ENCODE assay signal across 11 mouse cellular contexts in the genomic region with DNA sequence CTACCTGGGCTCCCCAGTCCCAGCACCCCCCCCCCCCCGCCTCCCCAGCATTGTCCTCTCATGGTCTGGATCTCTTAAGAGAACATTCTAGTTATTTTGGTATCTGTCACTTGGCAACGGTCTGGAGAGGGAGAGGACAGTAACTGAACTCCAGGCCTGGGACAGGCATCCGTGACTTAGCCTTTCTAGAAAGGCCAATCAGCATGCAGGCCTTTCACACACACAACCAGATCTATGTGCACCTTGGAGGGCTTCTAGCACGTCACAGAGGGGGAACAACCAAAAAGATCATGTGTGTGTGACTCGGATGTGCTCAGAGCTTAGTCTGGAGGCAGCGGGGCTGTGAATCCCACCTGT.
DNase-seq lines count a peak whose midpoint lies in the region; ATAC-seq and TF ChIP-seq lines count a peak whose summit lies in the region.
"Had no signal": no experiment of that assay in that cellular context is flagged by ENCODE, and none has a peak within 500 bp of the region (broad histone marks: within the 10 kb centered on the region; RNA-seq: fewer than 3 reads in every experiment).

No protein-coding gene starts in this region.

- peaks cover 94% of the 10 kb centered on the region for H3K79me3 ChIP-seq in C2C12 (ENCODE audit: low read depth)

- no peak overlapping the region for H3K4me3 ChIP-seq in heart, adult 2 months
- no peak overlapping the region for H3K4me3 ChIP-seq in C2C12 (ENCODE audit: insufficient read depth, poor library complexity, severe bottlenecking)
- H3K4me3 ChIP-seq in embryonic facial prominence, embryonic 14.5 days (ENCODE audit: low read depth, low read length) = no peak overlapping the region
- no peak overlapping the region for H3K4me3 ChIP-seq in kidney, adult 2 months (ENCODE audit: insufficient read depth, low read depth, low read length)
- no peak overlapping the region for H3K4me3 ChIP-seq in hindbrain, embryonic 16.5 days (ENCODE audit: low read length)
- H3K4me3 ChIP-seq: hindbrain, embryonic 12.5 days had no signal

- no peak for TF ChIP-seq EP300 in heart, adult 2 months (IDR thresholded peaks at IDR 0.05; ENCODE audit: insufficient read depth, low read depth, low read length)

- ATAC-seq in embryonic facial prominence, embryonic 14.5 days (ENCODE audit: low read depth) = no peak
- ATAC-seq in hindbrain, embryonic 16.5 days = no peak

- no peak for TF ChIP-seq CTCF in heart, adult 2 months (IDR thresholded peaks at IDR 0.05)
- TF ChIP-seq CTCF in C2C12 (IDR thresholded peaks at IDR 0.05; ENCODE audit: control insufficient read depth, insufficient read depth, insufficient read length) = no peak
- TF ChIP-seq CTCF in kidney, adult 2 months (conservative IDR thresholded peaks at IDR 0.05; ENCODE audit: insufficient read depth, insufficient read length, low read depth, low read length) = no peak

- no peak for DNase-seq in heart, adult 2 months
- DNase-seq in heart, adult 11 months = no peak
- peak; percentile 9 for DNase-seq in layer of hippocampus, adult 11-12 months (ENCODE audit: low spot score)
- no peak for DNase-seq in layer of hippocampus, adult 9-11 months
- DNase-seq in embryonic facial prominence, embryonic 14.5 days (ENCODE audit: low spot score) = no peak
- DNase-seq in kidney, adult 2 months = no peak
- DNase-seq: adrenal gland, adult 8-10 months had no signal

- H3ac ChIP-seq in C2C12 (ENCODE audit: control insufficient read depth, insufficient read length, low read depth) = peak overlapping the region; percentile 47

- WGBS in heart, adult 2 months = 59% methylated on average over 6 of the region's 6 CpGs
- WGBS in embryonic facial prominence, embryonic 14.5 days = 82% methylated on average over 6 of the region's 6 CpGs
- 63% methylated on average over 6 of the region's 6 CpGs for WGBS in kidney, adult 2 months
- 73% methylated on average over 6 of the region's 6 CpGs for WGBS in hindbrain, embryonic 16.5 days

- intact Hi-C loops in heart, adult 2 months (cut with DNase I) = loop anchor here (5.0 to 10.0 kb wide), 5 partner anchors 51 to 316 kb away; no protein-coding TSS in a partner anchor

- no peaks in the 10 kb centered on the region for H3K27me3 ChIP-seq in heart, adult 2 months (ENCODE audit: control insufficient read depth, insufficient read depth, low read length)
- H3K27me3 ChIP-seq in C2C12 (ENCODE audit: control insufficient read depth, insufficient read depth, insufficient read length) = no peaks in the 10 kb centered on the region
- H3K27me3 ChIP-seq in embryonic facial prominence, embryonic 14.5 days (replicated peaks; ENCODE audit: control insufficient read depth, insufficient read depth, low read length) = no peaks in the 10 kb centered on the region
- H3K27me3 ChIP-seq in kidney, adult 2 months (replicated peaks; ENCODE audit: control insufficient read depth, insufficient read depth, low read length) = no peaks in the 10 kb centered on the region
- no peaks in the 10 kb centered on the region for H3K27me3 ChIP-seq in hindbrain, embryonic 16.5 days (replicated peaks; ENCODE audit: control insufficient read depth, insufficient read depth, low read length)
- H3K27me3 ChIP-seq: hindbrain, embryonic 12.5 days had no signal

- no peak for TF ChIP-seq POLR2A in heart, adult 2 months (IDR thresholded peaks at IDR 0.05; ENCODE audit: insufficient read depth, low read depth, low read length)
- TF ChIP-seq POLR2A in kidney, adult 2 months (IDR thresholded peaks at IDR 0.05; ENCODE audit: low read depth, low read length) = no peak

- peaks cover 38% of the 10 kb centered on the region for H3K36me3 ChIP-seq in heart, adult 2 months (ENCODE audit: control insufficient read depth, insufficient read depth, low read length)
- peaks cover 98% of the 10 kb centered on the region for H3K36me3 ChIP-seq in C2C12 (ENCODE audit: control insufficient read depth, insufficient read depth)
- no peaks in the 10 kb centered on the region for H3K36me3 ChIP-seq in embryonic facial prominence, embryonic 14.5 days (ENCODE audit: control insufficient read depth, insufficient read depth, low read length)
- H3K36me3 ChIP-seq in kidney, adult 2 months (ENCODE audit: control insufficient read depth, insufficient read depth, low read length) = no peaks in the 10 kb centered on the region
- H3K36me3 ChIP-seq in hindbrain, embryonic 16.5 days (ENCODE audit: control insufficient read depth, insufficient read depth, low read length) = no peaks in the 10 kb centered on the region
- H3K36me3 ChIP-seq: hindbrain, embryonic 12.5 days had no signal

- H3K4me1 ChIP-seq in heart, adult 2 months (ENCODE audit: control insufficient read depth, insufficient read depth, low read length) = peaks cover 43% of the 10 kb centered on the region
- H3K4me1 ChIP-seq in embryonic facial prominence, embryonic 14.5 days (ENCODE audit: control insufficient read depth, insufficient read depth, low read length) = peaks cover 28% of the 10 kb centered on the region
- H3K4me1 ChIP-seq in kidney, adult 2 months (ENCODE audit: control insufficient read depth, insufficient read depth, low read length) = peaks cover 3% of the 10 kb centered on the region; the same call in 1 of the 2 replicates
- H3K4me1 ChIP-seq in hindbrain, embryonic 16.5 days (ENCODE audit: control insufficient read depth, insufficient read depth, low read depth, low read length) = peaks cover 7% of the 10 kb centered on the region

- peak overlapping the region; percentile 88 for H3K27ac ChIP-seq in heart, adult 2 months
- H3K27ac ChIP-seq in embryonic facial prominence, embryonic 14.5 days (replicated peaks; ENCODE audit: low read depth, low read length) = peak overlapping the region; percentile 42; the same call in 1 of the 2 replicates
- no peak overlapping the region for H3K27ac ChIP-seq in kidney, adult 2 months (ENCODE audit: insufficient read depth, low read depth, low read length)
- H3K27ac ChIP-seq in hindbrain, embryonic 16.5 days (ENCODE audit: low read depth, low read length) = no peak overlapping the region
- H3K27ac ChIP-seq: hindbrain, embryonic 12.5 days had no signal

- no peak overlapping the region for H3K4me2 ChIP-seq in embryonic facial prominence, embryonic 14.5 days (ENCODE audit: low read depth, low read length)
- H3K4me2 ChIP-seq in hindbrain, embryonic 16.5 days (ENCODE audit: low read length) = no peak overlapping the region
- H3K4me2 ChIP-seq: hindbrain, embryonic 12.5 days; midbrain, embryonic 11.5 days had no signal

- no peak overlapping the region for H3K9ac ChIP-seq in heart, adult 2 months (ENCODE audit: low read depth, low read length)
- H3K9ac ChIP-seq in embryonic facial prominence, embryonic 14.5 days (ENCODE audit: low read depth, low read length) = no peak overlapping the region
- no peak overlapping the region for H3K9ac ChIP-seq in hindbrain, embryonic 16.5 days (ENCODE audit: low read depth, low read length)
- H3K9ac ChIP-seq: hindbrain, embryonic 12.5 days had no signal

- H3K79me2 ChIP-seq in heart, adult 2 months (replicated peaks; ENCODE audit: control insufficient read depth, insufficient read depth, low read length) = 0 out of 2 replicates have a peak, but pooled peaks cover 1% of the 10 kb centered on the region
- peaks cover 100% of the 10 kb centered on the region for H3K79me2 ChIP-seq in C2C12 (ENCODE audit: control insufficient read depth, insufficient read depth)

- H3K9me3 ChIP-seq in embryonic facial prominence, embryonic 14.5 days (ENCODE audit: control insufficient read depth, low read length) = no peaks in the 10 kb centered on the region
- H3K9me3 ChIP-seq in hindbrain, embryonic 16.5 days (ENCODE audit: control insufficient read depth, low read length) = no peaks in the 10 kb centered on the region
- H3K9me3 ChIP-seq: hindbrain, embryonic 12.5 days had no signal

TF ChIP-seq in C2C12, 6 proteins besides CTCF, POLR2A, EP300 and RAD21:
- TF ChIP-seq MYOD1 (IDR thresholded peaks at IDR 0.05; ENCODE audit: control insufficient read depth, insufficient read length, low read depth) (no peak), FOSL1 (IDR thresholded peaks at IDR 0.05; ENCODE audit: insufficient read depth, low read length, poor library complexity, severe bottlenecking) (no peak), MYOG (IDR thresholded peaks at IDR 0.05; ENCODE audit: control insufficient read depth, extremely low read depth, insufficient read length) (no peak), CEBPB (IDR thresholded peaks at IDR 0.05; ENCODE audit: low read depth) (no peak), MAX (IDR thresholded peaks at IDR 0.05) (no peak)

Comparison
In these comparisons a context has a peak if more than half of its experiments do, and no peak if none do; other contexts are left out.
1. H3K27ac ChIP-seq: peak in heart, adult 2 months (single experiment) and embryonic facial prominence, embryonic 14.5 days (single experiment); none in kidney, adult 2 months (single experiment) and hindbrain, embryonic 16.5 days (single experiment).